Mouse (Mus musculus) neutrophil, adult 59 days (primary cell): ENCODE data around the gene Zfp982. TPM values are rescaled to one million over a fixed set of nuclear protein-coding genes. Genes with fewer than 3 reads are reported as not detected.

Experiments used
- total RNA-seq, 2 experiments: library from RNA; stranded (reverse); gene quantifications; 1 replicate in 1 of 2; 2 replicates in 1 of 2; pipeline ENCODE4 v1.2.4; 2023

The Zfp982 gene
- 1 to 10 TPM in 1 of 2 experiments, not detected in 1; 1.3 TPM for total RNA-seq

DNA sequence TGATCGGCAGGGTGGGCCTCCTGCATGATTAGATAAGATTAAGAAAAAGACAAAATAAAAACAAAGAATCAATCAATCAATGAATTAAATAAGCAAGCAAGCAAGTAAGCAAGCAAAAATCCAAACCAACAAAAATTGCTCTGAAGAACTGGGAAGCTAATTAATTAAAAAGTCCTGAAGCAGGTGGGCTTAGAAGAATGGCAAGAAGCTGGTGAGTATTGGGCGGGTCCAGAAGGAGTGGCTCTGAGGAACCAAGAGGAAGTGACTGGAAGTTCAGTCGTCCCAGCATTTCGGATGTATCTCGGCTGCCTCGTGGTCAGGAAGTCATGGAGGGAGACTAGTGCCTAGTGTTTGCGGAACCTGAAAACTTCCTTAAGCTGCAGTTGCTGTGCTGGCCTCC lies at the start of gene Zfp982:
Zfp982 (plus strand) TSS at position 301 of the 400 bp plus-strand sequence.

GRCm38 (mm10) chr4:147539918-147540317 lies 47.7 kb downstream of the Zfp982 start, which contains the start of gene Gm16503:
Gm16503 (plus strand) TSS chr4:147540218.

GRCm38 (mm10) chr4:147553071-147553470 lies 60.9 kb downstream of the Zfp982 start, which contains the start of gene Zfp985:
Zfp985 (plus strand) TSS chr4:147553277.

Other genes with a start within 250 kb of the Zfp982 start
- gene Zfp988, start 186.7 kb upstream of the Zfp982 start, total RNA-seq: not detected
- gene Zfp978, start 131.1 kb upstream of the Zfp982 start, total RNA-seq: not detected
- not detected for gene Gm16503, start 47.8 kb downstream of the Zfp982 start, total RNA-seq
- under 1 TPM; 0.18 TPM for gene Zfp985, start 60.9 kb downstream of the Zfp982 start, total RNA-seq
- gene Zfp979, start 150.1 kb downstream of the Zfp982 start, total RNA-seq: under 1 TPM in 1 of 2 experiments, not detected in 1; 0.22 TPM
- gene Zfp534, start 210.1 kb downstream of the Zfp982 start, total RNA-seq: not detected